Mouse (Mus musculus): Measurements from ENCODE around the gene Cx3cr1. TPM values are rescaled to one million over a fixed set of nuclear protein-coding genes. Genes with fewer than 3 reads are reported as not detected.

The Cx3cr1 gene
- polyA plus RNA-seq, 1 experiment from 2014 or later: 1.8 TPM

DNA sequence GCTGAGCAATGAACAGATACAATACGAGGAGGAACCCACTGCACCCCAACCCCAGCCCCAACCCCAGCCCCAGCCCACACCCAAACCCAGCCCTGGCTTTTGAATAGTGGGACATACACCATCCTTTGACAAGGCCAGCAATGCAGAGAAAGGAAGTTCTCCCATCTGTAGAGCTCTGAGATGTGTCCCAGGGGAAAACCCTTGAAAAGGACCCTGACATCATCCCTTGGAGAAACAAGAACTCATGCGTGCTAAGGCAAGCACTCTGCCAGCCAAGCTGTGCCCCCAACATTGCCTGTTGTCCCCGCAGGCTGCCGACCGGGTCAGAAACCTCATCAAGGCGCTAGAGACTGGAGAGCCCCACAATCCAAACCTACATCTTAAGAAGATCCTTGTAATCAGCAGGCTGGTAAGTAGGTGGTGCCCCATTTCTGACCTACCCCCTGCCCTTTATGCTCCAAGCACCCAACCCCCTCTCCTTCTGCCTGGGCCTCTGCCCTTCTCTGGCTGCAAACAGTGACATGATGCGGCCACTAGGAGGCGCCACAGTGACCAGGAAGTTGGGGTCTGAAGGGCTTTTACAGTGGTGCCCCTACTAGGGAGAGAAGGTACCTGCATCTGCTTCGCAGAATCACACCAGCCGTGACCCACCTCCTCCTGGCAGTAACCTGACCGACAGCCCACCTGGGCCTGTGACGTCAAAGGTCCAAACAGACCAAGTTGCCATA lies 124.3 kb downstream of the Cx3cr1 start:
- WGBS (ENCODE audit: insufficient replicate concordance): 71% methylated on average over 12 of the region's 12 CpGs
- Histone ChIP-seq H3K4me2 (ENCODE audit: low read depth, low read length) (no peak overlapping the region), H3K4me1 (ENCODE audit: insufficient read depth) (peaks cover 3% of the 10 kb centered on the region; the same call in 1 of the 2 replicates), H3K27ac (ENCODE audit: low read depth) (no peak overlapping the region), H3K9me3 (ENCODE audit: low read length) (no peaks in the 10 kb centered on the region), H3K36me3 (replicated peaks; ENCODE audit: insufficient read depth, low read length) (no peaks in the 10 kb centered on the region), H3K27me3 (ENCODE audit: insufficient read depth, low read length) (no peaks in the 10 kb centered on the region), H3K9ac (replicated peaks) (no peak overlapping the region), H3K4me3 (ENCODE audit: low read depth, low read length) (no peak overlapping the region)
- no peak for TF ChIP-seq EP300 (IDR thresholded peaks at IDR 0.05; ENCODE audit: low read depth)
- TF ChIP-seq CTCF (IDR thresholded peaks at IDR 0.05; ENCODE audit: low read depth): peak; percentile 81
- DNase-seq: peak; percentile 64
- ATAC-seq: no peak

DNA sequence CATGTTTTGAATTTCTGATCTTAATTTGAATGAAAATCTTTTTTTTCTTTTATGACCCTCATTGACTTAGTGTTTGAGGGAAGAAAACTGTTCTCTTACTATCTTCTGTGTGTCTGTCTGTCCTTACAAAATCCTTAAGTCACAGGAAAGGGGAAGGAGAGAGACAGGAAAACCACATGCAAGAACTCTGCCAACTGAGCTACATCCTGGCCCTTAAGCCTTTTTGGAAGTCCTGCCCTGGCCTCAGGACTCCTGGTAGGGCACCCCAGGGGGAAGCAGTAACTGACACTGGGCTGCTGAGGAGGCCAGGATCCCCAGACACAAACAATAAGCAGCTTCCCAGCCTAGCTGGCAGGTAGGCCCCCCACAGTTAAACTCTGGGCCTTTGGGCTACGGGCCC lies 126.4 kb downstream of the Cx3cr1 start:
- peak overlapping the region; percentile 40 for H3K27ac ChIP-seq (ENCODE audit: low read depth)
- no peaks in the 10 kb centered on the region for H3K36me3 ChIP-seq (replicated peaks; ENCODE audit: insufficient read depth, low read length)
- H3K4me3 ChIP-seq (ENCODE audit: low read depth, low read length): no peak overlapping the region
- H3K27me3 ChIP-seq (ENCODE audit: insufficient read depth, low read length): no peaks in the 10 kb centered on the region
- H3K4me1 ChIP-seq (ENCODE audit: insufficient read depth): peaks cover 3% of the 10 kb centered on the region; the same call in 1 of the 2 replicates
- WGBS (ENCODE audit: insufficient replicate concordance): 65% methylated on average over 1 of the region's 1 CpGs
- no peak for TF ChIP-seq CTCF (IDR thresholded peaks at IDR 0.05; ENCODE audit: low read depth)
- no peak for TF ChIP-seq EP300 (IDR thresholded peaks at IDR 0.05; ENCODE audit: low read depth)
- no peak overlapping the region for H3K4me2 ChIP-seq (ENCODE audit: low read depth, low read length)
- no peak for DNase-seq
- ATAC-seq: no peak
- H3K9me3 ChIP-seq (ENCODE audit: low read length): no peaks in the 10 kb centered on the region
- H3K9ac ChIP-seq (replicated peaks): no peak overlapping the region

DNA sequence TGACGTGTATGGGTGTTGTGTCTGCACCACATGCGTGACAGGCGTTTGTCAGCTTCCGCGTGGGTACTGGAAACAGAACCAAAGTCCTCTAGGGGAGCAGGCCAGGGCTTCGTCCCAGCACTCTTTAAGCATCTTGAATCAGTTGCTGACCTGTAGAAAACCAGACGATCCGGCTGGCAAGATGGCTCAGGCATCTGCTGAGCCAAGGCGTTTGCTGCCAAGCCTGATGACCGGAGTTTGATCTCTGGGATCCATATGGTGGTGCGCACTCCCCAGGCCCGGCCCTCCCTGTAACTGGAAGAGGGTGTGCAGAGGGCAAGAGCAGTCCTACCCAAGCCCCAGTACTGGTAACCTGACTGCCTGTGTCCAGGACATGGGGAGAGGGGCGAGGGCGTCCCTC lies 127.8 kb downstream of the Cx3cr1 start:
- H3K27ac ChIP-seq (ENCODE audit: low read depth): no peak overlapping the region
- H3K9ac ChIP-seq (replicated peaks): no peak overlapping the region
- ATAC-seq (no peak), DNase-seq (no peak)
- H3K9me3 ChIP-seq (ENCODE audit: low read length): no peaks in the 10 kb centered on the region
- H3K4me3 ChIP-seq (ENCODE audit: low read depth, low read length): no peak overlapping the region
- no peak overlapping the region for H3K4me2 ChIP-seq (ENCODE audit: low read depth, low read length)
- TF ChIP-seq CTCF (IDR thresholded peaks at IDR 0.05; ENCODE audit: low read depth): no peak
- TF ChIP-seq EP300 (IDR thresholded peaks at IDR 0.05; ENCODE audit: low read depth): no peak
- H3K27me3 ChIP-seq (ENCODE audit: insufficient read depth, low read length): no peaks in the 10 kb centered on the region
- peaks cover 9% of the 10 kb centered on the region for H3K4me1 ChIP-seq (ENCODE audit: insufficient read depth)
- WGBS (ENCODE audit: insufficient replicate concordance): 87% methylated on average over 14 of the region's 14 CpGs
- H3K36me3 ChIP-seq (replicated peaks; ENCODE audit: insufficient read depth, low read length): no peaks in the 10 kb centered on the region

DNA sequence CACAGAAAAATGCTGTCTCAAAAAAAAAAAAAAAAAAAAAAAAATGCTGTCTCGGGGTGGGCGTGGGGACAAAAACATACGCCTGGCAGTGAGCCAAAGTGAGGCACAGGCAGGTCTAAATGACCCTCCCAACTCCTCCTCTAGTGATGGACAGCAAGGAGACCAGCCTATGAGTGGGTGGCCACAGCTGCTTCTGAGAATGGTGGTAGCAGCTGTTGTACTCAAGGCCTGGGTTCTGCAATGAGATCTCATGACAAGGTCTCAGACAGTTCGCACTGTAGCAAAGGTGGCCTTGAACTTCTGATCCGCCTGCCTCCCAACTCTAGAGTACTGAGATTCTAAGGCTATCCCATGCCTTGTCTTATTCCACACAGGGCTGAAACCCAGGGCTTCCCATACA lies 128.3 kb downstream of the Cx3cr1 start:
- no peak for DNase-seq
- no peak overlapping the region for H3K4me3 ChIP-seq (ENCODE audit: low read depth, low read length)
- WGBS (ENCODE audit: insufficient replicate concordance): 70% methylated on average over 5 of the region's 5 CpGs
- no peaks in the 10 kb centered on the region for H3K27me3 ChIP-seq (ENCODE audit: insufficient read depth, low read length)
- peaks cover 10% of the 10 kb centered on the region for H3K4me1 ChIP-seq (ENCODE audit: insufficient read depth)
- no peak overlapping the region for H3K4me2 ChIP-seq (ENCODE audit: low read depth, low read length)
- no peak overlapping the region for H3K9ac ChIP-seq (replicated peaks)
- TF ChIP-seq EP300 (IDR thresholded peaks at IDR 0.05; ENCODE audit: low read depth) (no peak), CTCF (IDR thresholded peaks at IDR 0.05; ENCODE audit: low read depth) (no peak)
- H3K9me3 ChIP-seq (ENCODE audit: low read length): no peaks in the 10 kb centered on the region
- H3K27ac ChIP-seq (ENCODE audit: low read depth): no peak overlapping the region
- H3K36me3 ChIP-seq (replicated peaks; ENCODE audit: insufficient read depth, low read length): no peaks in the 10 kb centered on the region
- ATAC-seq: no peak

DNA sequence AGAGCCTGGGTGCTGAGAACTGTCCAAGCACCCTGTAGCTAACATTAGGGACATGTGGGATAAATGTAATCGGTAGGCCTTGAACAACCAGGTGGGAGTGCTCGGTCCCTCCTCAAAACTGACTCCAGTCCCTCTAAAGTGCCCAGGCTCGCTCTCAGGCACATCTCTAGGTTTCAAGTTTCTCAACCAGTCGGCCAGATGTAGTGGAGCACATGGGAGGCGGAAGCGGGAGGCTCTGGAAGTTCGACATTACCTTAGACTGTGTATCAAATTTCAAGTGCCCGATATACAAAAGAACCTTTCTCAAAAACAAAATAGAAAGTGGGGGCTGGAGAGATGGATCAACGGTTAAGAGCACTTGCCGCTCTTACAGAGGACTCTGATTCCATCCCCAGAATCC lies 130.0 kb downstream of the Cx3cr1 start:
- H3K36me3 ChIP-seq (replicated peaks; ENCODE audit: insufficient read depth, low read length): no peaks in the 10 kb centered on the region
- ATAC-seq (no peak), DNase-seq (no peak)
- H3K4me2 ChIP-seq (ENCODE audit: low read depth, low read length): no peak overlapping the region
- no peaks in the 10 kb centered on the region for H3K9me3 ChIP-seq (ENCODE audit: low read length)
- no peak overlapping the region for H3K4me3 ChIP-seq (ENCODE audit: low read depth, low read length)
- TF ChIP-seq CTCF (IDR thresholded peaks at IDR 0.05; ENCODE audit: low read depth): no peak
- no peak for TF ChIP-seq EP300 (IDR thresholded peaks at IDR 0.05; ENCODE audit: low read depth)
- no peak overlapping the region for H3K27ac ChIP-seq (ENCODE audit: low read depth)
- H3K27me3 ChIP-seq (ENCODE audit: insufficient read depth, low read length): no peaks in the 10 kb centered on the region
- peaks cover 12% of the 10 kb centered on the region for H3K4me1 ChIP-seq (ENCODE audit: insufficient read depth)
- WGBS (ENCODE audit: insufficient replicate concordance): 82% methylated on average over 10 of the region's 10 CpGs
- no peak overlapping the region for H3K9ac ChIP-seq (replicated peaks)

DNA sequence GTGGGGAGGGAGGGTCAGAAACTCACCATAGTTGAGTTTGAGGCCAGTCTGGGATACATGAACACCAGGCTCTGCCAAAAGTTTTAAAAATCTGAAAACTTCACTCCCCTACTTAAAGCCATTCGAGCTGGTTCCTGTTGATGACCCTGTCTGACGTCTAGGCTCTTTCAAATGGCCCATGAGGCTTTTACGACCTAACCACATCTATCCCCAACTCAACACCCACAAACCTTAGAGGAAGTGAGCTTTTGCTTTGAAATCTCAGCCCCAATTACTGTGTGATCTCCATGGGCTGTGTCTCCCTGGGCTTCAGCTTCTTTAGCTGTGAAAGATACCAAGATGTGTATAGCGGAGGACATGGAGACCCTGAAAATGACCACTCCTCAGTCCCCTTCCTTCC lies 131.2 kb downstream of the Cx3cr1 start:
- no peaks in the 10 kb centered on the region for H3K36me3 ChIP-seq (replicated peaks; ENCODE audit: insufficient read depth, low read length)
- H3K4me2 ChIP-seq (ENCODE audit: low read depth, low read length): no peak overlapping the region
- no peak overlapping the region for H3K9ac ChIP-seq (replicated peaks)
- no peak overlapping the region for H3K27ac ChIP-seq (ENCODE audit: low read depth)
- DNase-seq (no peak), ATAC-seq (no peak)
- no peaks in the 10 kb centered on the region for H3K9me3 ChIP-seq (ENCODE audit: low read length)
- H3K4me3 ChIP-seq (ENCODE audit: low read depth, low read length): no peak overlapping the region
- peaks cover 14% of the 10 kb centered on the region for H3K4me1 ChIP-seq (ENCODE audit: insufficient read depth)
- no peaks in the 10 kb centered on the region for H3K27me3 ChIP-seq (ENCODE audit: insufficient read depth, low read length)
- TF ChIP-seq EP300 (IDR thresholded peaks at IDR 0.05; ENCODE audit: low read depth): no peak
- no peak for TF ChIP-seq CTCF (IDR thresholded peaks at IDR 0.05; ENCODE audit: low read depth)
- WGBS (ENCODE audit: insufficient replicate concordance): 42% methylated on average over 4 of the region's 4 CpGs

All from liver, postnatal 0 days (tissue).